Mouse (Mus musculus) layer of hippocampus, adult 8-10 months (tissue): ENCODE measurements around the gene Plekhb2. TPM values are rescaled to one million over a fixed set of nuclear protein-coding genes. Genes with fewer than 3 reads are reported as not detected.

Source experiments
- DNase-seq, 2 experiments: peaks; one replicate each; pipeline ENCODE4 v3.0.0; 2022; ENCODE audit warnings: low spot score in 2 of 2
- total RNA-seq, 4 experiments: library from RNA; stranded (reverse); gene quantifications; 2 replicates each; pipeline ENCODE4 v1.2.4; 2022

Gene Plekhb2
- total RNA-seq: 100 to 1,000 TPM; 202 to 222 (median 211) TPM

GRCm38 (mm10) chr1:34849745-34850342 is at the start of gene Plekhb2:
Plekhb2 (plus strand) TSS chr1:34849976.
- peak; percentile 73 to 88 for DNase-seq

GRCm38 (mm10) chr1:34801616-34802289 is 48.0 kb upstream of the Plekhb2 start:
- DNase-seq: no peak

GRCm38 (mm10) chr1:34802290-34802642 is 47.5 kb upstream of the Plekhb2 start:
- peak in 1 of 2 experiments; percentile 70 for DNase-seq

GRCm38 (mm10) chr1:34804863-34805262 is 44.9 kb upstream of the Plekhb2 start:
- DNase-seq: no peak

- DNase-seq: no peak
Measured at GRCm38 (mm10) chr1:34805931-34806520, 43.8 kb upstream of the Plekhb2 start.

GRCm38 (mm10) chr1:34808445-34808844 is 41.3 kb upstream of the Plekhb2 start:
- no peak for DNase-seq

- DNase-seq: no peak
Measured at GRCm38 (mm10) chr1:34810293-34810692, 39.5 kb upstream of the Plekhb2 start.

- DNase-seq: no peak
Measured at GRCm38 (mm10) chr1:34811035-34811434, 38.7 kb upstream of the Plekhb2 start.

GRCm38 (mm10) chr1:34811581-34811980 is 38.2 kb upstream of the Plekhb2 start:
- no peak for DNase-seq

GRCm38 (mm10) chr1:34812407-34813247 is 37.1 kb upstream of the Plekhb2 start:
- DNase-seq: no peak

GRCm38 (mm10) chr1:34815843-34816242 is 33.9 kb upstream of the Plekhb2 start:
- no peak for DNase-seq

GRCm38 (mm10) chr1:34819225-34819910 is 30.4 kb upstream of the Plekhb2 start:
- DNase-seq: no peak

- DNase-seq: no peak
Measured at GRCm38 (mm10) chr1:34821411-34821810, 28.4 kb upstream of the Plekhb2 start.

GRCm38 (mm10) chr1:34822003-34822402 is 27.8 kb upstream of the Plekhb2 start:
- no peak for DNase-seq

GRCm38 (mm10) chr1:34822746-34823145 is 27.0 kb upstream of the Plekhb2 start:
- DNase-seq: no peak

- DNase-seq: no peak
Measured at GRCm38 (mm10) chr1:34823353-34823752, 26.4 kb upstream of the Plekhb2 start.

- DNase-seq: no peak
Measured at GRCm38 (mm10) chr1:34824208-34824607, 25.6 kb upstream of the Plekhb2 start.

- no peak for DNase-seq
Measured at GRCm38 (mm10) chr1:34825909-34826308, 23.9 kb upstream of the Plekhb2 start.

GRCm38 (mm10) chr1:34827900-34828299 is 21.9 kb upstream of the Plekhb2 start:
- no peak for DNase-seq

- no peak for DNase-seq
Measured at GRCm38 (mm10) chr1:34828528-34829294, 21.1 kb upstream of the Plekhb2 start.

- no peak for DNase-seq
Measured at GRCm38 (mm10) chr1:34830934-34831333, 18.8 kb upstream of the Plekhb2 start.
